Mouse (Mus musculus) neutrophil, adult 59 days (primary cell): ENCODE data around the gene Ppp2r3d. TPM values are rescaled to one million over a fixed set of nuclear protein-coding genes. Genes with fewer than 3 reads are reported as not detected.

Source experiments
- total RNA-seq, 2 experiments: library from RNA; stranded (reverse); gene quantifications; 1 replicate in 1 of 2; 2 replicates in 1 of 2; pipeline ENCODE4 v1.2.4; 2023

Ppp2r3d gene
- 100 to 1,000 TPM; 169 to 177 TPM for total RNA-seq

DNA sequence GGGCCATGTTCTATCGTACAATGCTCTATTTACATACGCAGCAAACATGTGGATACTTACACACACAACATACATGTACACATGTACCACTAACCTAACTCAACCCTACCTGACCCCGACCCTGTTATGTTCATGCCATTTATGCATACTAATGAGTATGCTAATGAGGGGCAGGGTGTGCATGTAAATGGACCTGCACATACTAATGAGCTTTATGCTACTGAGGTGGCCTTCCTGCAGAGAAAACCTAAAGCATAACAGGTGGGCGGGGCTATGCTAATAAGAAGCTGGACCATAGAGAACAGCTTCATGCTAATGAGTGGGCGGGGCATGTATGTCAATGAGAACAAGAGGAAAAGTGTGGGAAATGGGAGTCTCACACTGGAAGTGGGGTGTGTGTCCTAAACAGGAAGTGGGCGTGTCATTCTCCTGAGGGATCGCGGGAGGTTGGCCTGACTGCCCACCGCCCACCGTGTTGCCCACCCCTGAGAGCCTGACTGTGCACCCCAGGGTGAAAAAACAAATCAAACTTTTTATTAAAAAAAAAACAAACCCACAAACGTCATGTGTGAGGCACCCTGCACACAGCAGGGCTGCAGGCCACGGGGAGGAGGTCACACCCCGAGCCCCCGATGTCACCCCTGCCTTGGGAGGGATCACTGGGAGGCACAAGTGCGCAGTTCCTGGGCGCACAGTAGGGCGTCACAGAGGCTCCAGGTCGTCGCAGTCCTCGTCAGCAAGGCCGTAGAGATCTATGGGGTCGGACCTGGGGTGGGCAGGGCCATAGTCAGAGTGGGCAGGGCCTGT is at the start of gene Ppp2r3d:
Gene Ppp2r3d (minus strand): TSS at position 803 of the 807 bp plus-strand sequence.

DNA sequence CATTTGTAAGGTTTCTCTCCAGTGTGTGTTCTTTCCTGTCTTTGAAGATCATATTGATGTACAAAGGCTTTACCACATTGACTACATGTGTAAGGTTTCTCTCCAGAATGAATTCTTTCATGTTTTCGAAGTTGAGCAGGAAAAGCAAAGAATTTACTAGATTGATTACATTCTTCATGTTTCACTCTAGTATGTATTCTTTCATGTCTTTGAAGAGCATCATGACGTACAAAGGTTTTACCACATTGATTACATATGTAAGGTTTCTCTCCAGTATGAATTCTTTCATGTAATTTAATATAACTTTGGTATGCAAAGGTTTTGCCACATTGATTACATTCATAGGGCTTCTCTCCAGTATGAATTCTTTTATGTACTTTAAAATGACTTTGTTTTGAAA is 17.0 kb upstream of the Ppp2r3d start, which contains the start of gene Gm21836:
Gene Gm21836 (minus strand): TSS at position 101 of the 400 bp plus-strand sequence.

Other genes with a start within 250 kb of the Ppp2r3d start
- 10 to 100 TPM in 1 of 2 experiments, 1 to 10 TPM in 1; 7.2 to 11.6 TPM for gene 2010315B03Rik, start 164.2 kb downstream of the Ppp2r3d start, total RNA-seq
- gene Gm21836, start 16.9 kb upstream of the Ppp2r3d start, total RNA-seq = not detected